Mouse (Mus musculus) left cerebral cortex, adult 11 months (tissue): ENCODE results near the gene Map3k4.

ENCODE experiments used
- DNase-seq: peaks from one replicate; pipeline ENCODE4 v3.0.0; 2022; ENCODE audit warnings: low spot score

The Map3k4 gene

GRCm38 (mm10) chr17:12224145-12224544, 94.5 kb downstream of the Map3k4 start:
- DNase-seq, result no peak

GRCm38 (mm10) chr17:12223682-12224081, 94.9 kb downstream of the Map3k4 start:
- no peak for DNase-seq

GRCm38 (mm10) chr17:12221926-12222325, 96.7 kb downstream of the Map3k4 start:
- no peak for DNase-seq

DNA sequence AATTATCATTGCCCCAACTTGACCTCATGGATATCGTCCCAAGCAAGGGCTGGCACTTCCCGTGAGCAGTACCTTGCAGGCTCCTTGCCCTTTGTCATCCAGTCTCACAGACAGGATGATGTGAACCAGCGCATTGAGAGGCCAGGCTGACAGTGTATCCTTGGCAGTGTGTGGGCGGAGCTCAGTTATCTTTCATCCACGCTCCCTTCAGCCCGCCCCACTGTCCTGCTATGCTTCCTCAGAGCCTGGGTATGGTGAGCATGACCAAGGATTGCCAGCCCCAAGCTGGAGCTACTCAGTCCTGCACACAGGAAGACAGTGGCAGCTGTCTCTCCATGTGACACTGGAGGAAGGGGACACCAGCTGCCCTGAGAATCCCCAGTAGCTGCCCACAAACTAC, 102.4 kb downstream of the Map3k4 start:
- DNase-seq, result no peak

DNA sequence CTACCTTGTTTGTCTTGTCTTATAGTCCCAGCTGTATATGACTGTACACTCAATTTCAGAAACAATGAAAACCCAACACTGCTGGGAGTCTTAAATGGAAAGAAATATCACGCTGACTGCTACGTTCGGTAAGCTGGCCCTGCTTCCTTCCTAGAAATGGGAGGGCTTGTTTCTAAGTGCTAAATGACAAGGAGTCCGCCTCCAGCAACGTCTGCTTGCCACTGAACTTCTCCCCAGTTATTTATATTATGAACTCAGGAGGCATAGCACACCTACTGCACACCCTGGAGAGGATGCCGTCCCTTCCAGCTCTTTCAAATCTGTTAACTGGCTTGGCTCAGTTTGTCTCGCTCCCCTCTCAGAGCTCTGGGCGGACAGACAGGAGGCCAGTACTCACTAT, 105.2 kb downstream of the Map3k4 start:
- DNase-seq, result no peak

DNA sequence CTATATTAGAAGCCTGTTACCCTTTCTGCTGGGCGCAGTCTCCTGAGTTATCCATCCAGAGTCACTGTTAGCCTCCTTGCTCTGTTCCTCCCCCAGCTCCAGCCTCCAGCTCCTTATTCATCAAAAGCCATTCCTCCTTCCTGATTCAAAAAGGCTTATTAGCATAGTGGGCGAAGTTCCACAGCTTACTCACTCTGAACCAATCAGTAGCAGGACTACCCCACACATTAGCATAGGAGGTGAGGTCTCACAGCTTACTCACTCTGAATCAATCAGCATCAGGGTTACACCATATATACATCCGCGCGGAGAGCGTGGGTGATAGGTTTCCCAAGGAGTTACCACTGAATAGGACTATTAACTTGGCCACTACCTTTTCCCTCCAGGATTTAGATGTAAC, 106.3 kb downstream of the Map3k4 start:
- no peak for DNase-seq

DNA sequence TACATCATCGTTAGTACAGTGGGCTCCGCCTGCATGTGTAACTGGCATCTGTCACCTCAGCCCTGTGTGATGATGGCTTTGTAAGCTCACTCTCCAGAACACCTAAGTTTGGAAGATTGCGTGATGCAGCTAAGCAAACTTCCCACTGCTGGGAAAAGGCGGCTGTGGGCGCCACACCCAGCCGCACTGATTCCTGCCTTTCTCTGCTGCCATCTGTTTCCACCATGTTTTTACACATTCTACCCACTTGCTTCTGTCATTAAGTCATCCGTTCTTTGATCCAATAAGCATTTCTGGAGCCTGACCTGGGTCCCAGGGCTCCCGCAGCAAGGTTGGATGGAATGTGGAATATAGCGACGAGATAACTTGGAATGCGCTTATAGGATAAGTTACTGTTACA, 106.7 kb downstream of the Map3k4 start:
- no peak for DNase-seq

GRCm38 (mm10) chr17:12210544-12211132, 108.0 kb downstream of the Map3k4 start:
- peak; percentile 71 for DNase-seq

GRCm38 (mm10) chr17:12209481-12209880, 109.1 kb downstream of the Map3k4 start:
- DNase-seq, result no peak

GRCm38 (mm10) chr17:12207022-12207548, 111.5 kb downstream of the Map3k4 start:
- DNase-seq, result no peak

- DNase-seq, result no peak
These were observed 112.3 kb downstream of the Map3k4 start for GRCm38 (mm10) chr17:12206248-12206647.

DNA sequence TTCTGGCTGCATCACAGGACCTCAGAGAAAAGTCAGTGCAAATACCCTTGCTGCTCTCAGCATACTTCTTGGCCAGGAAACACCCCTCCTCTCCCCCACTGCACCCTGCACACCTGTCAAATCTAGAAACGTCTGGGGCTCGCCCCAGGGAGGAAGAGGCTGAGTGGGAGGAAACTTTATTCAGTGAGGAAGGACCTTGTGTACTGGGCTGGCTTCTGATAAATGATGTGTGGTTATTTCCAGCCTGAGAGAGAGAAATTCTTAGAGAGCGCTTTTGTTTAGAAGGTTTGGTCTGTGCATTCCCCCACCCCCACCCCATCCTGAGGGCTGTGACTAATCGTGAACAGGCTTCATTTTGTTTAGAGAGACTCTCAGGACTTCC, 112.9 kb downstream of the Map3k4 start:
- no peak for DNase-seq

- DNase-seq, result no peak
These were observed 113.4 kb downstream of the Map3k4 start for GRCm38 (mm10) chr17:12205015-12205693.

DNA sequence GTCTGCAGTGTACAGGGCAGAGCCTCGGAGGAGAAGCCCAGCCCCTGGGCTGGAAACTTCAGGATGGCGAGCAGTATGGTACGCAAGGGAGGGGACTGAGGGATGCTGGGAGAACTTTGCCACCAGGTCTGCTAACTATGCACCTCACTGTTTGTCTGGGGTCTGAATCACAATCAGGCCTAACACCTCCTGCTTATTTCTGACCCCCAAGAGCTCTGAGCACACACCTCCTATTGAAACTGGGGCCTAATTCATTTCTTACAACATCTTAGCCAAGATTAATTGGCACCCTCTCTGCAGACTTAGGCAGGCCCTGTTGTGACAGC, 113.9 kb downstream of the Map3k4 start:
- DNase-seq, result no peak

GRCm38 (mm10) chr17:12204246-12204645, 114.3 kb downstream of the Map3k4 start:
- DNase-seq, result no peak

- DNase-seq, result no peak
These were observed 115.1 kb downstream of the Map3k4 start for GRCm38 (mm10) chr17:12203414-12203897.

- no peak for DNase-seq
These were observed 117.5 kb downstream of the Map3k4 start for GRCm38 (mm10) chr17:12201086-12201485.

DNA sequence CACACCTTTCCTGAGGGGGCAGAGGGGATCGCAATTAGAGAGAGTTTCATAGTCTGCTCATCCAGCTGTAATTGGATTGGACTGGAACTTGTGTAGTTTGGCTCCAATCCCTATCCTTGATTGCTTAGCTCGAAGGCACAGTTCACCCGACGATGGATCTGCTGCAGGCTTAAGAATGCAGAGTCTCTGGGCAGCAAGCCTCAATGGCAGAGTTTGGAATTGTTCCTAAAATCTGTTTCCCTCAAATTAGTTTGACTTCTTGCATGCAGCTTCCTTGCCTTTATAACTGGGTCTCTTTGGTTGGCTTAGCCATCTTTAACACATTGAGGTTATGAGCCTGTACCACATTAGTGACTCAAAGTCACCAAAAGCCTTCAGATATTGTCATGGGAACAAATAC, 118.7 kb downstream of the Map3k4 start:
- DNase-seq, result no peak

- DNase-seq, result no peak
These were observed 123.0 kb downstream of the Map3k4 start for GRCm38 (mm10) chr17:12195604-12196003.

DNA sequence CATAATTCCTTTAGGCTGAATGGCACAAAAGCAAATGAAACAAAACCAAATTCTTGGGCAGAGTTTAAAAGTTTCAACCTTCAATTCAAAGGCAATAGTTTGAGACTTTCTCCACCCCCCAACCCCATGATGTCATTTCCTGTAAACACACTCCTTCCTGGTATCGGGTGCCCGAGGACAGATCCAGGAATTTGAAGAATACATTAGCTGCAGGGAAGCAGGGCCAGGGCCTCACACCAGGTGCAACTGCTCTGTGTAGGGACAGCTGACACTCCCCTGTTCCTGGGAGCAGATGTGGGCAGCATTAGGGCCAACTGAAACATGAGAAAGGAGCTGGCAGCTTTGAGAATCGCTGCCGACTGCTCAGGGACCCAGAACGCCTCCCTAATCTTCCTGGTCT, 123.5 kb downstream of the Map3k4 start:
- DNase-seq, result no peak

DNA sequence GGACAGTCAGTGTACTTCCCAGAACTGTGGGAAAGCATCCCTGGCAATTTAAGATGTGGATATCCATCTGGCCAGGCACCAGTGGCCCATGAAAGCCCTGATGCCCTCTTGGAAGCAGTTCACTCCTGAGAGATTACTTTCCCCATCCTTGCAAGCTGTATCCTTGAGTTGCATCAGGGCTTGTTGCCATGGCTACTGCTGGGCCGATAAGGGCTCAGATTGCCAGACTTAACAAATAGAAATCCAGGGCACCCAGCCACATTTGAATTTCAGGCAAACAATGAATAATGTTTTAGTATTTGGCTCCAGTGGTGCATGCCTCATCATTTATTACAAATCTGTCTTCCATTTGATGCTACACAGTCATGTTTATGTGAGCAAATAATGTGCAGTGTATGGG, 130.8 kb downstream of the Map3k4 start:
- DNase-seq, result no peak

GRCm38 (mm10) chr17:12186341-12186740, 132.3 kb downstream of the Map3k4 start:
- no peak for DNase-seq

DNA sequence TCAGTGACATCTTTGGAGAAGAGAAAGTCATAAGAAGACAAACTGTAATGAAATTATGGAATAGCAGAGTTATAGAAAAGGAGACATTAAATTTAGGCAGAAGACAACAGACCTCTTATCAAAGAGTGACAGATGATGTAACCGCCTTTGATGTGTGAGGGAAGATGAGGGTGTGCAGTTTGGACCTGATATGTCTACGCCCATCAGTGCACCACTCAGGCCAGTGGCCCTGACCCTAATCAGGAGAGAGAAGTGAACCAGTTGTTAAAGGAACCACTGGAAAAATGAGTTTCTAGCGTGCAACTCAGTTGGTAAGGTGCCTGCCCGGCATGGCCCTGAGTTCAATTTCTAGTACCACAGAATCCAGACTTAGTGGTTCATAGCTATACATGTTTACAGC, 132.7 kb downstream of the Map3k4 start:
- no peak for DNase-seq

- no peak for DNase-seq
These were observed 134.3 kb downstream of the Map3k4 start for GRCm38 (mm10) chr17:12184283-12184682.
